Mouse (Mus musculus): ENCODE data around the gene Col6a1. TPM values are rescaled to one million over a fixed set of nuclear protein-coding genes. Genes with fewer than 3 reads are reported as not detected.

Col6a1 gene
- polyA plus RNA-seq, 1 experiment from 2014 or later: 419 TPM

DNA sequence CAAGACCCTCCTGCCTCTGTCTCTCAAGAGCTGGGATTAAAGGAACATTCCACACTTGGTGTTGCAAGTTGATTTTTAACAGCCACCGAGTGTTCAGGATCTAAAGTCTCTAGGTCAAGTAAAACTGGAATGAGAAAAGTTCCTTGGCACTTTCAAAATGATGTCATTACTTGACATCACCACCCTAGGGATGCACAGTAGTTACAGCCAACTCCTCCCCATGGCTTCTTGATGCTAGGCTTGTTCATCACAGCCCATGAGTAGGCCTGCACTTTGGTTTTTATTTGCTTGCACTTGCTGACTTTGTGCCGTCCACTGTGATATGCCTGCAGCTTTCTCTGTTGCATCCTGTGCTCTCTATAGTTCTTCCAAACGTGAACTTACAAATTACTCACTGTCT, 21.6 kb downstream of the Col6a1 start:
- no peak overlapping the region for H3K4me3 ChIP-seq (ENCODE audit: low read depth, low read length)
- H3K9ac ChIP-seq (ENCODE audit: low read depth, low read length): no peak overlapping the region
- H3K36me3 ChIP-seq (ENCODE audit: control insufficient read depth, insufficient read depth, low read length): peaks cover 10% of the 10 kb centered on the region
- 87% methylated on average over 3 of the region's 3 CpGs for WGBS
- peaks cover 16% of the 10 kb centered on the region for H3K4me1 ChIP-seq (ENCODE audit: control insufficient read depth, insufficient read depth, low read length)
- ATAC-seq (ENCODE audit: low read depth): no peak
- no peak for DNase-seq (ENCODE audit: low spot score)
- no peak overlapping the region for H3K27ac ChIP-seq (replicated peaks; ENCODE audit: low read depth, low read length)
- H3K4me2 ChIP-seq (ENCODE audit: low read depth, low read length): no peak overlapping the region
- no peaks in the 10 kb centered on the region for H3K27me3 ChIP-seq (replicated peaks; ENCODE audit: control insufficient read depth, insufficient read depth, low read length)
- H3K9me3 ChIP-seq (ENCODE audit: control insufficient read depth, low read length): 0 out of 2 replicates have a peak, but pooled peaks cover 5% of the 10 kb centered on the region

DNA sequence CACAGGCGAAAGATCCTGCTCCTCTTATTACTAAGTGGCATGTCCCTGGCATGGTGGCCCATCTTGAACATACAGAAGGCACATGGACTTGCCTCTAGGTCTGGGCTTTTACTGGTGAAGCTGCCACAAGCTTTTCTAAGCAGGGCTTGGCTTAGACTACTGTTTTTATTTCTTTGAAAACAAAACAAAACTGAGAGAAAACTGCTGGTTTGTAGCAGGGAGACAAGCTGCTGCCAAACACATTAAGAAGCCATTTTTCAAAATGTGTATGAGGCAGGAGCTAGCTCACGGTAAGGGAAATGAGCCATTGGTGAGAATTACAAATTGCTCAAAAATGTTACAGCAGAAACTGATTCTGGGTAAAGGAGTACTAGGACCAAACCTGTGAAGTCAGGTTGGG, 24.5 kb downstream of the Col6a1 start:
- Histone ChIP-seq H3K4me3 (ENCODE audit: low read depth, low read length) (no peak overlapping the region), H3K4me1 (ENCODE audit: control insufficient read depth, insufficient read depth, low read length) (peaks cover 20% of the 10 kb centered on the region), H3K36me3 (ENCODE audit: control insufficient read depth, insufficient read depth, low read length) (no peaks in the 10 kb centered on the region), H3K27me3 (replicated peaks; ENCODE audit: control insufficient read depth, insufficient read depth, low read length) (no peaks in the 10 kb centered on the region), H3K9me3 (ENCODE audit: control insufficient read depth, low read length) (0 out of 2 replicates have a peak, but pooled peaks cover 5% of the 10 kb centered on the region), H3K9ac (ENCODE audit: low read depth, low read length) (no peak overlapping the region), H3K27ac (replicated peaks; ENCODE audit: low read depth, low read length) (no peak overlapping the region), H3K4me2 (ENCODE audit: low read depth, low read length) (no peak overlapping the region)
- WGBS: 42% methylated on average over 2 of the region's 2 CpGs
- no peak for ATAC-seq (ENCODE audit: low read depth)
- DNase-seq (ENCODE audit: low spot score): no peak

DNA sequence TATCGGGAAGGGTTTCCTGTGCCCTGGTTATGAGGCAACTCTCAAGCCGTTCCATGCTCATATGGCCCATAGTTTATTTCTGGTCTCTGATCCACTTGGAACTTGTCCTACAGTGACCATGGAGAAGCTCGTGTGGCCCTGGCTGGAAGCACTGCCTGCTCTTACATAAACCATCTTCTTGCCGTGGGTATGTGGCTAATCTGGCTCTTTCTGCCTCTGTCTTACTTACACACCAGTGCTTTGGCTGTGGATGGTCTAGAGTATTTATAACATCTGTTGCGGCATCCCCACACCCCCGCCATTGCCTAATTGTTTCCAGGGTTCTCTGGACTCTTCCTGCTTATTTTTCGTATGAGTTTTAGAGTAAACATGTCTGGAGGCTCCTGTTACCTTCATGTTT, 26.2 kb downstream of the Col6a1 start:
- no peaks in the 10 kb centered on the region for H3K27me3 ChIP-seq (replicated peaks; ENCODE audit: control insufficient read depth, insufficient read depth, low read length)
- H3K36me3 ChIP-seq (ENCODE audit: control insufficient read depth, insufficient read depth, low read length): no peaks in the 10 kb centered on the region
- H3K27ac ChIP-seq (replicated peaks; ENCODE audit: low read depth, low read length): peak overlapping the region; percentile 71
- H3K9me3 ChIP-seq (ENCODE audit: control insufficient read depth, low read length): 0 out of 2 replicates have a peak, but pooled peaks cover 5% of the 10 kb centered on the region
- DNase-seq (ENCODE audit: low spot score): peak; percentile 65
- H3K9ac ChIP-seq (ENCODE audit: low read depth, low read length): no peak overlapping the region
- WGBS: 42% methylated on average over 7 of the region's 7 CpGs
- H3K4me1 ChIP-seq (ENCODE audit: control insufficient read depth, insufficient read depth, low read length): peaks cover 28% of the 10 kb centered on the region
- ATAC-seq (ENCODE audit: low read depth): peak; percentile 50; the same call in 1 of the 2 replicates
- H3K4me3 ChIP-seq (ENCODE audit: low read depth, low read length): no peak overlapping the region
- no peak overlapping the region for H3K4me2 ChIP-seq (ENCODE audit: low read depth, low read length)

DNA sequence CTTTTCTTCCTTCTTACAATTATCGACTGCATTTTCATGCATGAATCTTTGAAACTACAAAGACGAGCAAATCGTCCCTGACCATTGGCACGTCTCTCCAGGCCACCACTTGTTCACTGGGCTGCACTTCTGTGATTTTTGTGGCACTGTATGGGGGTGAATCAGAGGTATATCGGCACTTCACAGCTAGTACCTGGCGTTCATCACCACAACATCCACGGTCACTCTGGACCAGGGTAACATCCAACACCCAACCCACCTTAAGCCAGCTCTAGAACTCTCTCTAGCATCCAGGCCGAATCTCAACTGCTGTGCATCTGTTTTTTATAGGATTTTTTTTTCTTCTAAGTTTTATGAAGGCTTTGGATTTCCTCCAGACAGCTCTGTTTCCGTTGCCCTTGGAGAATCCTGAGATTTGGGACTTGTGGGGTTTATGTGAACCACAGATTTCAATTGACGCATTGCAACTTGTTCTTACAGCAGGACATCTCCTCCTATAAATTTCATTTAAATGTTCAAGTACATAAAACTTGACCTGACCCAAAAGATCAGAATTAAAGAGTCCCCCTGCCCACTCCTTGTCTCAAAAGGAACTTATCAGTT, 30.6 kb downstream of the Col6a1 start:
- 72% methylated on average over 10 of the region's 10 CpGs for WGBS
- no peaks in the 10 kb centered on the region for H3K36me3 ChIP-seq (ENCODE audit: control insufficient read depth, insufficient read depth, low read length)
- DNase-seq (ENCODE audit: low spot score): peak; percentile 66
- H3K4me1 ChIP-seq (ENCODE audit: control insufficient read depth, insufficient read depth, low read length): peaks cover 22% of the 10 kb centered on the region
- no peaks in the 10 kb centered on the region for H3K9me3 ChIP-seq (ENCODE audit: control insufficient read depth, low read length)
- H3K9ac ChIP-seq (ENCODE audit: low read depth, low read length): no peak overlapping the region
- no peak overlapping the region for H3K4me2 ChIP-seq (ENCODE audit: low read depth, low read length)
- peak overlapping the region; percentile 39 for H3K27ac ChIP-seq (replicated peaks; ENCODE audit: low read depth, low read length)
- H3K4me3 ChIP-seq (ENCODE audit: low read depth, low read length): no peak overlapping the region
- ATAC-seq (ENCODE audit: low read depth): no peak
- no peaks in the 10 kb centered on the region for H3K27me3 ChIP-seq (replicated peaks; ENCODE audit: control insufficient read depth, insufficient read depth, low read length)

DNA sequence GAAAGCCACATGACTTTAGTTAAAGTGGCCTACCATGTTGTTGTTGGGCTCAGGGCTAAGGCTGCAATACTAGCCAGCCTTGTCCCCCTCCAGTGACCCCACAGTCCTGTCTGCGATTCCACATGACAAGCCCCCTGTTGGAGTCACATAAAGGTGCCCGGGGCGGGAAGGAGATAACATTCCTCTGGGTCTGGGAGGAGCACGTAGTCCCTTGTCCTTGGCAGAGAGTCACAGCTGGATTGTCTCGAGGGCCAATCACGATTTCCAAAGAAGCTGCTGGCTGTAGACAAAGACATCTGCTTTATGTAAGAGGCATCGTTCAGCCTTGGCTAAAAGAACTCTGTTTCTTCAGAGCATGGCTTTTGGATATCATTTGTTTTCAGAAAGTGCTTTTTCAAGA, 31.2 kb downstream of the Col6a1 start:
- 36% methylated on average over 7 of the region's 7 CpGs for WGBS
- Histone ChIP-seq H3K36me3 (ENCODE audit: control insufficient read depth, insufficient read depth, low read length) (no peaks in the 10 kb centered on the region), H3K4me3 (ENCODE audit: low read depth, low read length) (no peak overlapping the region), H3K4me1 (ENCODE audit: control insufficient read depth, insufficient read depth, low read length) (peaks cover 16% of the 10 kb centered on the region), H3K4me2 (ENCODE audit: low read depth, low read length) (no peak overlapping the region), H3K27me3 (replicated peaks; ENCODE audit: control insufficient read depth, insufficient read depth, low read length) (no peaks in the 10 kb centered on the region), H3K27ac (replicated peaks; ENCODE audit: low read depth, low read length) (peak overlapping the region; percentile 39), H3K9ac (ENCODE audit: low read depth, low read length) (no peak overlapping the region), H3K9me3 (ENCODE audit: control insufficient read depth, low read length) (no peaks in the 10 kb centered on the region)
- ATAC-seq (ENCODE audit: low read depth): no peak
- DNase-seq (ENCODE audit: low spot score): peak; percentile 57

DNA sequence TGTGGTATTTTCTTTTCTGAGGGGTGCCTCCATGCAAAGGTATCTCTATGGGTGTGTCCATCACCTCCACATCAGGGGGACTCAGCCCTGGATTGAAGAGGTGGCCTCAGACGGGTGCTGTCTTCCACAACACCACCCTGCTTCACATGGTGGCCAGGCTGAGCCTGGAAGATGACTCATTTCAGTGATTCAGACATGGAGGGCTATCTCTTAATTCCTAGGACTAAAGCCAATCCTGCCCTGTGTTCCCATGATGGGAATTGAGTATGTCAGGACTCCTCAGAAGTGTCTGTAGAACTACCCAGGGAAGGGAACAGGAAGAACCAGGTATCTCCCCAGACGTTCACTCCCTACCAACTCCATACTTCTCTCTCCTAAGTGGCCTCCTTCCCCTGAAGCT, 32.5 kb downstream of the Col6a1 start:
- 73% methylated on average over 2 of the region's 2 CpGs for WGBS
- Histone ChIP-seq H3K4me3 (ENCODE audit: low read depth, low read length) (no peak overlapping the region), H3K9me3 (ENCODE audit: control insufficient read depth, low read length) (no peaks in the 10 kb centered on the region), H3K4me2 (ENCODE audit: low read depth, low read length) (no peak overlapping the region), H3K27me3 (replicated peaks; ENCODE audit: control insufficient read depth, insufficient read depth, low read length) (no peaks in the 10 kb centered on the region), H3K4me1 (ENCODE audit: control insufficient read depth, insufficient read depth, low read length) (peaks cover 8% of the 10 kb centered on the region; the same call in 1 of the 2 replicates), H3K9ac (ENCODE audit: low read depth, low read length) (no peak overlapping the region), H3K27ac (replicated peaks; ENCODE audit: low read depth, low read length) (no peak overlapping the region), H3K36me3 (ENCODE audit: control insufficient read depth, insufficient read depth, low read length) (no peaks in the 10 kb centered on the region)
- no peak for DNase-seq (ENCODE audit: low spot score)
- ATAC-seq (ENCODE audit: low read depth): no peak

DNA sequence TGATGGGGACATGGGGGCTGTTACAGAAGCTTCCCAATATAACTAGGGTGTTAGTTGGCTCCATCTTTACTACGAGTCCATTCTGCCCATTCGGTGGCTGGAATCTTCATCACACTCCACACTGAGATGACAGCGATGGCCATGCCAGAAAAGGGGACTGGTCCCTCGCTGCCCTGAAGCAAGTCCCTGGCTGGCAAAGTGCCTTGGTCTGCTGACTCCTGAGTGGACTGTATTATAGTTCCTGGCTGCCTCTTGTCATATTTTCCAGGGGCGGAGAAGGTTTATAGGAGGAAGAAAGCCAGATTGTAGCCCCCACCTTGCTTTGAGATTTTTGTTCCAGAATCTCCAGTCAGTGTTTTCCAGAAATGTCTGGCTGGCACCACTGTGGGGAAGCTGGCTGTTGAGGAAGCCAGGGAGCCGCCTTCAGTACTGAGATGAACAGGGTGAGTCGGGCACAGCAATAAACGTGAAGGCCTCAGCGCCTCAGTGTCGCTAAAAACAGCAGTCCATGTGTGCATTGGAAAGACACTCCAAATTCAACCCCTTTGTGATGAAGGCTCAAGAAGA, 40.4 kb downstream of the Col6a1 start:
- Histone ChIP-seq H3K36me3 (ENCODE audit: control insufficient read depth, insufficient read depth, low read length) (no peaks in the 10 kb centered on the region), H3K4me3 (ENCODE audit: low read depth, low read length) (no peak overlapping the region), H3K4me1 (ENCODE audit: control insufficient read depth, insufficient read depth, low read length) (peaks cover 27% of the 10 kb centered on the region), H3K9ac (ENCODE audit: low read depth, low read length) (no peak overlapping the region), H3K4me2 (ENCODE audit: low read depth, low read length) (no peak overlapping the region), H3K27me3 (replicated peaks; ENCODE audit: control insufficient read depth, insufficient read depth, low read length) (no peaks in the 10 kb centered on the region), H3K27ac (replicated peaks; ENCODE audit: low read depth, low read length) (no peak overlapping the region), H3K9me3 (ENCODE audit: control insufficient read depth, low read length) (no peaks in the 10 kb centered on the region)
- DNase-seq (ENCODE audit: low spot score) (no peak), ATAC-seq (ENCODE audit: low read depth) (no peak)
- WGBS: 90% methylated on average over 10 of the region's 10 CpGs

DNA sequence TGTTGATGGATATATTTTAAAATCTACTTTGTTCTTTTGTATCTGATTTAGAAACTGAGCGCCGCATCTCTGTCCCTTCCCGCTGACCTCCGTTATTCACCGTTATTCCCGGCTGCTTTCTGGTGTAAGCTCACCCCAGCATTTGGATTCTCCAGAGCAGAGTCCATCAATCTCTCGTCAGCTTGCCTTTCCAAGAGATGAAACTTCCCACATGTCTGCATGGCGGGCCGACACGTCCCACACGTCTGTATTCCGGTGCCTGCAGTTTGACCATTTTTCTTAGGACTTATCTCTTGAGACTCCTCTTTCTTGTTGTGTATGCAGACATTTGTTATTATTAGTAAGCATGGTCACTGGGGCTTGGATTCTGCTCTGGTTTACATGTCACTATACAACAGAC, 42.0 kb downstream of the Col6a1 start:
- no peaks in the 10 kb centered on the region for H3K27me3 ChIP-seq (replicated peaks; ENCODE audit: control insufficient read depth, insufficient read depth, low read length)
- peaks cover 29% of the 10 kb centered on the region for H3K4me1 ChIP-seq (ENCODE audit: control insufficient read depth, insufficient read depth, low read length)
- H3K4me3 ChIP-seq (ENCODE audit: low read depth, low read length): no peak overlapping the region
- H3K9me3 ChIP-seq (ENCODE audit: control insufficient read depth, low read length): no peaks in the 10 kb centered on the region
- no peak overlapping the region for H3K4me2 ChIP-seq (ENCODE audit: low read depth, low read length)
- DNase-seq (ENCODE audit: low spot score) (no peak), ATAC-seq (ENCODE audit: low read depth) (no peak)
- no peaks in the 10 kb centered on the region for H3K36me3 ChIP-seq (ENCODE audit: control insufficient read depth, insufficient read depth, low read length)
- 81% methylated on average over 12 of the region's 12 CpGs for WGBS
- H3K9ac ChIP-seq (ENCODE audit: low read depth, low read length): no peak overlapping the region
- H3K27ac ChIP-seq (replicated peaks; ENCODE audit: low read depth, low read length): no peak overlapping the region

DNA sequence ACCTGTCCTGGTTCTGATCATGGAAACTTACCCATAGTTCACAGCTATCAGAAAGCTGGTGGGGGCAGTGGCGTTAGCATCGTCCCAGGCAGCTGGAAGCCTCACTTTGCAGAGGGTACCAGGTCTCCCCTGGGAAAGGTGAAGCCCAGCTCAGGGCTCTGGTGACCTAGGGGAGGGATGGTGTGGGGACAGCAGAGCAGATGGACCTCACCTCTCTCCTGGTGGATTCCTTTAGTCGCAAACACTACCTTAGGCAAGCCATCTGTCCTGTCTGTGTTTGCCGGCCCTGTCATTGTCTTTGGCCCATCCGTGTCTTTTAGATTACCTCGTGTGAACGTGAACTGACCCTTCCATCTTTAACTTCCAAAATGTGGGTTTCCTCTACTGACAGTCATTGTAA, 42.5 kb downstream of the Col6a1 start:
- Histone ChIP-seq H3K4me1 (ENCODE audit: control insufficient read depth, insufficient read depth, low read length) (peaks cover 29% of the 10 kb centered on the region), H3K9me3 (ENCODE audit: control insufficient read depth, low read length) (no peaks in the 10 kb centered on the region), H3K4me2 (ENCODE audit: low read depth, low read length) (no peak overlapping the region), H3K36me3 (ENCODE audit: control insufficient read depth, insufficient read depth, low read length) (no peaks in the 10 kb centered on the region), H3K27ac (replicated peaks; ENCODE audit: low read depth, low read length) (no peak overlapping the region), H3K4me3 (ENCODE audit: low read depth, low read length) (no peak overlapping the region), H3K27me3 (replicated peaks; ENCODE audit: control insufficient read depth, insufficient read depth, low read length) (no peaks in the 10 kb centered on the region), H3K9ac (ENCODE audit: low read depth, low read length) (no peak overlapping the region)
- 64% methylated on average over 7 of the region's 7 CpGs for WGBS
- DNase-seq (ENCODE audit: low spot score) (no peak), ATAC-seq (ENCODE audit: low read depth) (no peak)
